Mouse (Mus musculus) embryo, embryonic 10 days (tissue): ENCODE data around the gene Padi4.
A peak's percentile ranks its signal among the peaks of the same experiment; 100 is the strongest.

Source experiments
- DNase-seq: peaks from one replicate; pipeline ENCODE4 v3.0.0-alpha.2; 2015; ENCODE audit warnings: low spot score

Gene Padi4

GRCm38 (mm10) chr4:140740655-140741054 is 33.4 kb downstream of the Padi4 start:
- DNase-seq: no peak

DNA sequence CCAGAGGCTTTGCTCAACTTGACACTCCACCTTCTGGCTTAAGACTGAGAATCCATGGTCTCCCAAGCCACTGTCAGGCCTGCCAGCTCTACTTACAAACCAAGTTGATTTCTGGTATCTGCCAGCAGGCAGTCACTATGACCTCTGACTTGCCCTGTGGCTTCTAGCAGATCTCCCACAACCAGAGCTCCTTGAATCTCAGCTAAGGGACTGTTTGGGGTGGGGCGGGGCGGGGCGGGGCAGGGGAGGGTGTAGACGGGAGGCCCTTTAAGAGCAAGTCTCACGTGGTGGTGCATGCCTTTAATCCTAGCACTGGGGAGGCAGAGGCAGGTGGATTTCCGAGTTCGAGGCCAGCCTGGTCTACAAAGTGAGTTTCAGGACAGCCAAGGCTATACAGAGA is 41.2 kb downstream of the Padi4 start:
- DNase-seq: no peak

GRCm38 (mm10) chr4:140731654-140732053 is 42.4 kb downstream of the Padi4 start:
- DNase-seq: no peak

DNA sequence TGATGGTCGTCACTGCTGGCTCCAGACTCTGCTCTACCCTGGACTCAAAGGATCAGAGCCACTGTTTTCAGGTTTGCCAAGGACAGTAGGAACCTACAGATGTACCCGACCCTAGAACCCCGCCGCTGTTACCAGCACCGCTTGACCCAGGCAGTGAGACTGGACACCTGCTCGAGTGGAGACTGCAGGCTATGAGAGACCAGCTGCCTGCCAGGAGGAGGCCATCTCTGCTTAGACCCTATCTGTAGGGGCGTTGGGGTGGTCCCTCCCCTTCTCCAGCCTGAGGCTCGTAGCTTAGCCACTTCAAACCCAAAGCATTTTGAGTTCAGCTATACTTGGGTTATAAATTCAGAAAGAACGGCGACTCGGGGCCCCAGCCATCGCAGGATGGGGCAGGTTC is 47.1 kb downstream of the Padi4 start:
- DNase-seq: no peak

DNA sequence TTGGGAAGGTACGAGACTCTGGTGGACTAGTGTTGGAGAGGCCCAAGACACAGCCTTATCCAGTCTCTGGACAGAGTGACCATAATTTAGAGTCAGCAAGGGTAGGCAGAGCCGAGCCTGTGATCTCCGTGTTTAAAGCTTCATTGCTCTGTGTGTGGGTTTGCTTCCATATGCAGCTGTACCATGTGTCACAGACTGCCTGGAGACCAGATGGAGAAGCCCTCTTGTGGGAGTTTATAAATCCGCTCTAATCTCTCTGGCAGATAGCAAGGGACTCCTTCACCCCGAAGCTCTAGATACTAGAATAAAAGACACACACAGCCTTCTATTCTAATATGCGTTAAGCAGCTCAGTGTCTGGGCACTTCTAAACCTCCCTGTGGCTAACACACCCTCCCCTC is 49.3 kb downstream of the Padi4 start:
- DNase-seq: no peak

GRCm38 (mm10) chr4:140723801-140724200 is 50.2 kb downstream of the Padi4 start:
- DNase-seq: peak; percentile 70

DNA sequence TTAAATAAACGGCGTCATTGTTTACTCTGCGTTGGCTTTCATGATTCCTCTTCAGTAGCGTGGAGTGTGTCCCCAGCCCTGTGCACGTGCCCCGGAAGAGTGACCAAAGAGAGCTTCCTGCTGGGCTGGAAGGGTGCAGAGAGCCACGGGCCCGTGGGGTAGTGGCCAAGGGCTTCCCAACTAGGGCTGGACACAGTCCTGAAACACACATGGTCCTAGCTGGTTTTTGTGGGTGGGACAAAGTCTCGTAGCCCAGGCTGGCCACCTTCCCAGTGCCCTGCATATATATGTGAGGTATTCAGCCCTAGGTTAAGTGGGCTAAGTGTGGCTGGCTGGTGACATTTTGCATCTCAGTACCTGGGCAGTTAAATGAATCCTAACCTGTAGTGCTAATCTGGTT is 50.8 kb downstream of the Padi4 start:
- no peak for DNase-seq

DNA sequence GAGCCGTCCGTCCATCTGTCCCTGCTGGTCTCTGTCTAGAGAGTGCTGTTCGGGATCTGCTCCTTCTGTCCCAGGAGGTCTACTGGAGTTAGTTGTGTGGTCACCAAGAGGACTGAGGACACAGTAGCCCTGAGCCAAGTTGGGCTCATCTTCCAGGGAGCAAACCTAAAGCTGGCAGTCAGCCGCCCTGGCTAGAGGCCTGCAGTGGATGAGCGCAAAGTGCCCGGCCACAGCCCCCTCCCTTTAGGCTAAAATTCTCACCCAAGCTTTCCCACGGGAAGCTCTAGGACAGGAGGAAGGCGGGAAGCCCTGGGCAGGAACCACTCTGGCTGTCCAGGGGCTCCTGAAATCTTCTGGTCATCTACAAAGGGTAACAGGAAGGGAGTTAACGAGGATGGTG is 51.3 kb downstream of the Padi4 start:
- DNase-seq: no peak

DNA sequence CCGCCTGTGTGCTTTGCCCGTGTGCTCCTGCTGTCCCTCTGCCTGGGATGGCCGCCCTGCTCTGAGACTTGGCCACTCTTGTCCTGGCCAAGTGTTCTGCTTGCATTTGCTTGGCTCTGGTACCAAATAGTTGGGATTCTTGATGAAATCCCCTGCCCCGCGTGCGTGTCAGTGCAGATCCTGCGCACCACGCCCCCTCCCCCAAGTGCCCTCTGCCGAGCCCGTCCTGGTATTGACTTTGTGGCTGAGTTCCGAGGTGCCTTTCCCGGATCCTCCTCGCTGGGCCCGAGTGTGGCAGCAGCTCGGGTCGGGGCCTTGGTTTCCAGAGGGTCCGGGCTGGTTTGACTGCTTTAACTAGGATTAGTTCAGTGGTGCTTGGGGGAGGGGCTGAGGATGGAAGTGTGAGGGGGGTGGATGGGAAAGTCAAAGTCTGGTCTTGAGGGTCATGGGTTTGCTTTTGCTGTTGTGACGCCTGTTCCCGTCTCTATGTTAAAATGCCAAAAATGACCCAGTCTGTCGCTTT is 52.0 kb downstream of the Padi4 start:
- DNase-seq: no peak

DNA sequence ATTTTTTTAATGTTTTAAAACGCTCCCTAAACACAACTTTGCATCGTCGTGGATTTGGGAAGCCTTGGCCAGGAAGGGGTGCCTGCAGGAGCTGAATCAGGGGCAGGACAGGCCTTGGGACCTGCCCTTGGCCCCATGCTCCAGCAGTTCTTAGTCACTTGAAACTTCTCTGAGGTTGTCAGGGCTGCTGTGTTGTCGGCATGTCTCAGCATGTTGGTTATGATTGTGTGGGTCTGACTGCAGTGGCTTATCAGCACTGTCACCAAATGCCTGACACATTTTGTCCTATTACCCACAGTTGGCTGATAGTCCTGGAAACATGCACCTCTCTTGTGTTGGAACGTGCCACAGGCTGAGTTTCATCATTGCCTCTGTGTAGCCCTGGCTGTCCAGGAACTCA is 53.9 kb downstream of the Padi4 start:
- no peak for DNase-seq

DNA sequence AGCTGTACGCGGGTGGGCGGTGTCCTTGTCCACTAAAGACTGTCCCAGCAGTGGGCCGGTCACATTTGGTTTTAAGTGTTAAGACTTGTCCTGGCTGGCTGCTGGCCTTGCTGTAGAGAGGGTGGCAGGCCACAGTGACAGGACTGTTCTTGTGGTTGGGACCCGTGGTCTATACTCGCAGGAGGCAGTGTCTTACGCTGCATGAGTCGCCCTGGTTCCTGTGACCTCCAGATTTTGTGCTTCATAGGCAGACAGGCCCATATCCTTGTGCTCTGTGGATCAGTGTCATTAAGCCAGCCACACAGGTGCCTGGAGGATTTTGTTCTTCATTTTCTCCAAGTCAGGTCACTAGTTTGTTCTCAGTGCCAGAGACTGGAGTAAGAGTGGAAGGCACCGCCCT is 55.6 kb downstream of the Padi4 start:
- DNase-seq: no peak

DNA sequence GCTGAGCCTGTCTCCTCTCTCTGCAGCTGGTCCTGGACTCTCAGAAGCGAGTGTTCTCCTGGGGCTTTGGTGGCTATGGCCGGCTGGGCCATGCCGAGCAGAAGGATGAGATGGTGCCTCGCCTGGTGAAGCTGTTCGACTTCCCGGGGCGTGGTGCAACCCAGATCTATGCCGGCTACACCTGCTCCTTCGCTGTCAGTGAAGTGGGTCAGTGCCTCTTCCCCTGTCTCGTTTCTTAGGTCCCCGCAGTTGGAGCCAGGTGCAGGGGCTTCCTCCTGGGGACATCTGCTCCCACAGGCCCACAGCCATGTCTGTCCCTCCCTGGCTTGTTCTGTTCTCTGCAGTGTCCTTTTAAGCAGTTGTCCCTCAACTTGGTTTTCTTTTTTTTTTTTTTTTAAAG is 57.0 kb downstream of the Padi4 start:
- no peak for DNase-seq

- DNase-seq: no peak
Observed at GRCm38 (mm10) chr4:140714586-140714985, 59.5 kb downstream of the Padi4 start.

DNA sequence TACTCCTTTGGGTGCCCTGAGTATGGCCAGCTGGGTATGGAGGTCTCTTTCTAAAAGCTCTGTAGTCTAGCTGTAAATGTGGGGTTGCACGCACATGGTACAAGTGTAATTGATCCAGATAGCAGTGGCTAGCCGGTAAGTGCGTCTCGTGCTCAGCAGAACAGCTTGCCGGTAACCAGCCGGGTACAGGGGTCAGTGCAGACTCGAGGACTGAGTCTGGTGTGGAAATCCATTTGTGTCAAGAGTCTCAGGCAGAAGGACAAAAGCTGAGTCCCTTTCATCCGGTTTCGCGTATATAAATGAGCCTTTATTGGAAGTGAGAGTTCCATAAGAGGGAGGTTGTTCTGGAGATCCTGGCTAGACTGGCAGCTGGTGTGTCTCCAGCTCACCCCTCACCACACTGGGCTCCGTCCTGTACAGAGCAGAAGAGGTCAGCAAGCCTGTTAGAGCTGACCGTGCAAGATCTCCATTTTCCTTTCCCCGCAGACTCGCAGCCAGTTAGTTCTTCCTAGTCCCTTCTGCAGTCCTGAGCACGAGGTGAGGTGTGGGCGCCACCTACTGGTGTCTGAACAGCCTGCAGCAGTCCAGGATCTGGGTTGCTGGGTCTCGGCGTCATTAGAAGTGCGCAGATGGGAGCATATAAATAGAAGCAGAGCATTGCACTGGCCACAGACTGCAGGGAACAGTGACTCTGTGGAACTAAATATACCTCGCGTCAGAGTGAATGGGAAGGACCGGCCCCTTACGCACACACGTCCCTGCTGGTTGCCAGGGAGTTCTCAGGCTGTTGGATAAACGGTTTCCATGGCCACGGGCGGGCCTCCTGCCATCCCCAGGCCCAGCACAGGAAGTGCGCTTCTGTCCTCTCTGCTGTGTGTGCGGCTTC is 60.3 kb downstream of the Padi4 start:
- peak; percentile 89 for DNase-seq

DNA sequence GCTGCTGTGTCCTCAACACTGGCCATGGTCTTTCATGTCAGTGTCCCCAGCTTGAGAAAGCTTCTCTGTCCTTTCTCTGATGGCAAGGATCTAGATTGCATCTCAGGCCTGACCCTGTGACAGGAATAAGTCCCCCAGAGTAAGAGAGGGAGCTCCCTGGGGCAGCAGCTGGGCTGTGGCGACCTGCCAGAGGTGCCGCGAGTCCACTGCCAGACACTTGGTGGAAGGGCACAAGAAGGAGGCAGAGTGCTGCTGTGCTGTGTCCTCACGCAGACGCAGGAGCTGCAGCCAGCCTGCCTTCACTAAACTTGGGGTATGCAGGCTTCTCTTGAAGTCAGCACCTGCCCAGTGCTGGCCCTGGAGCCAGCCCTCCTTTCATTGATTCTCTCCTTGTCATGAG is 62.7 kb downstream of the Padi4 start:
- no peak for DNase-seq

GRCm38 (mm10) chr4:140710781-140711180 is 63.3 kb downstream of the Padi4 start:
- DNase-seq: no peak

DNA sequence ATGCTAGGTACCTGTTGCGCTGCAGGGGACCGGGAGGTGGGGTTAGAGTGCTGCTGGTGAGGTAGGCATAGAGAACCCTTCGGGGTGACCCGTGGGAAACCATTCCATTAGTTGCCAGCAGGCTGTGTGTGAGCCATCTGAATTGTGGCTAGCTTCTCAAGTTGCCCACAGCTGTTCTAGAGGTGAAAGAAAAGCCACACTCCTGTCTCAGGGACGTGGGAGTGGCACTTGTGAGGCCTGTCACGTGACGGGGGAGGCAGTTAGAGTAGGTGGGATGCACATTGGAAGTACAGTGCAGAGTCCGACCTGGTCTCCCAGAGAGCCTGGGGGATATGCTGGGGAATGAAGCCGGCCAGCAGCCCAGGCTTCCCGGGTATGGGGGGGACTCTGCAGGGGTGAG is 64.4 kb downstream of the Padi4 start:
- DNase-seq: no peak

- DNase-seq: no peak
Observed at GRCm38 (mm10) chr4:140709111-140709510, 64.9 kb downstream of the Padi4 start.

GRCm38 (mm10) chr4:140708297-140708927 is 65.6 kb downstream of the Padi4 start:
- no peak for DNase-seq

- DNase-seq: no peak
Observed at GRCm38 (mm10) chr4:140707615-140708014, 66.4 kb downstream of the Padi4 start.

DNA sequence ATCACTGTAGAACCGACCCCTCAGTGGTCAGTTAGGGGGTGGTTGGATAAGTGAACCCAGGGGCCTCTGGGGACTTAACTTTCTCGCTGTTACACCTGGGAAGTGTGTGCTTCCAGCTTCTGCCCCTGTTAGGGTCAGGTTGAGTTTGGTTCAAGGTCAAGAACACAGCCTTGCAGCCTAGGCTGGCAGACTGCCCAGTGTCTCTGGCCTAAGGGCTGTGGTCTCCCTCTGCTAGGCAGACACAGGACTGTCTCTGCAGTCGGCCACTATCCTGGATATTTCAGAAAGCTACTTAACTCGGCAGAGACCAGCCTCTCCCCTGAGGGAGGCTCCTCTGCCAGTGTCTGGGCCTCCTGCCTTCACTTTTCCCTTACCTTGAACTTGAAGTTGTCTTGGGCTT is 69.9 kb downstream of the Padi4 start:
- no peak for DNase-seq

DNA sequence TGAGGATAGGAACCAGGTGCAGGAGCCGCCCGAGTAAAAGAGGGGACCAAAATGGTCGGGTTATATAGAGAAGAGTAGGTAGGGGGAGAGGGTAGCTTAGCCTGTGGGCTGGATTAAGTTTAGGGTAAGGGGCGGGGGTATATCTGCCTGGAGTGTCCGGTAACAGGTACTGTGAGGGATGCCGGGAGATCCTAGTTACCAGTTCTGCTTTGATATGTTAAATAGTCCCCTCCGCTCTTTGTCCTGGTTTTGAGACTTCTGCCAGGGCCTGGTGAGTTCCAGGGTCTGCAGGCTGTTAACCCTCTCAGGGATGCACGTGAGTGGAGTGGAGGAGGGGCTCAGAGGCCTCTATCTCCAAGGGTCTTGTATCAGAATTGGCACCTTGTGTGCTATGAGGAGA is 70.4 kb downstream of the Padi4 start:
- DNase-seq: peak; percentile 69

- peak; percentile 72 for DNase-seq
Observed at GRCm38 (mm10) chr4:140702611-140703327, 71.3 kb downstream of the Padi4 start.
